Mouse (Mus musculus): ENCODE measurements at regions not wholly inside any gene's neighbourhood (a gene's known extent, or its start where the extent isn't known, plus 50 kb on each side); places are given as distances from the start of the nearest gene placed in this dataset.

DNA sequence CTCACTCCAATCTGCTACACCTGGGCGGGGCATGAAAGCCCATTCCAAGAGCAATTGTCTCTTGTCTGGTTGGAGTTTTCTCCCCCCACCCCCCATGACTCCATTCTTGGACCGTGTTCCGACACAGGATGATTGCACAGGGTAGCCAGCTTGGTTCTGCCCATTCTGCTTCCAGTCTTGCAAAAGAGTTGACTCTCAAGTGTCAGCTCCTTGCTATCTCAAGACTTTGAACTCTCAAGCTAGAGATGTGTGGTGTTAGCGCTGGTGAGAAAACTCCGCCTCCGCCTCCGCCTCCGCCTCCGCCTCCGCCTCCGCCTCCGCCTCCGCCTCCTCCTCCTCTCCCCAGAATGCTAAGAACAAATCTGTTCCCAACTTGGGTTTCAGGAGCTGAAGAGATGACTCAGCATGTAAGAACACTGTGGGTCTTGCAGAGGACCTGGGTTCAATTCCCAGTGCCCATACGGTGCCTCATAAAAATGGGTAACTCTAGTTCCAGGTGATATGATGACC, 135.1 kb downstream of the Bcat1 start:
- 96% methylated on average over 14 of the region's 14 CpGs for WGBS

GRCm38 (mm10) chr6:144938613-144939236, 137.3 kb downstream of the Bcat1 start:
- Histone ChIP-seq H3K9me3 (ENCODE audit: low read length) (no peaks in the 10 kb centered on the region), H3K36me3 (ENCODE audit: insufficient read depth) (no peaks in the 10 kb centered on the region), H3K4me3 (ENCODE audit: low read depth, low read length) (no peak overlapping the region), H3K4me1 (ENCODE audit: insufficient read depth) (no peaks in the 10 kb centered on the region), H3K27me3 (ENCODE audit: insufficient read depth, low read length) (no peaks in the 10 kb centered on the region), H3K4me2 (ENCODE audit: low read depth) (no peak overlapping the region), H3K27ac (ENCODE audit: low read depth, low read length) (no peak overlapping the region), H3K9ac (no peak overlapping the region)
- TF ChIP-seq CTCF (IDR thresholded peaks at IDR 0.05; ENCODE audit: low read depth): no peak
- WGBS: 48% methylated on average over 12 of the region's 12 CpGs
- ATAC-seq (peak; percentile 42; the same call in 1 of the 2 replicates), DNase-seq (peak; percentile 29)

More for the DNA sequence above, 135.1 kb downstream of the Bcat1 start:
- H3K4me3 ChIP-seq (ENCODE audit: low read depth, low read length): no peak overlapping the region
- H3K36me3 ChIP-seq (ENCODE audit: insufficient read depth): no peaks in the 10 kb centered on the region
- ATAC-seq (no peak), DNase-seq (no peak)
- H3K9me3 ChIP-seq (ENCODE audit: low read length): no peaks in the 10 kb centered on the region
- H3K4me2 ChIP-seq (ENCODE audit: low read depth): no peak overlapping the region
- TF ChIP-seq CTCF (IDR thresholded peaks at IDR 0.05; ENCODE audit: low read depth): no peak
- H3K4me1 ChIP-seq (ENCODE audit: insufficient read depth): no peaks in the 10 kb centered on the region
- no peak overlapping the region for H3K9ac ChIP-seq
- no peaks in the 10 kb centered on the region for H3K27me3 ChIP-seq (ENCODE audit: insufficient read depth, low read length)
- H3K27ac ChIP-seq (ENCODE audit: low read depth, low read length): no peak overlapping the region

DNA sequence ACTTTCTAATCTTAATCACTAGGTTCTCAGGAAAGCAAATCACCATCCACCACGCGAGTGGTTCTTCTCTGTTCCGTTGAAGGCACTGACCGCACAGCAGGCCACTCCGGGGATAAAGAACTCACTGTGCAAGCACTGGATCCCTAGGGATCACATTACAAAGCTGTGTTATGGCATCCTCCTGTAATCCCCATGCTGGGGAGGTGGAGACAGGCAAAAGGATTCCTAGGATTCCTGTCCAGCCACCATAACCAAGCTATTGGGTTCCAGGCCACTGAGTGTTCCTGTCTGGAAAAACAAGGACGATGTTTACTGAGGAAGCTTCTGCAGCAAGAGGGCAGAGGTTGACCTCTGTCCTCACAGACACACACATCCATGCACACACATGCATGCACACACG, 138.8 kb downstream of the Bcat1 start:
- WGBS: 65% methylated on average over 7 of the region's 7 CpGs
- Histone ChIP-seq H3K4me1 (ENCODE audit: insufficient read depth) (no peaks in the 10 kb centered on the region), H3K27ac (ENCODE audit: low read depth, low read length) (no peak overlapping the region), H3K4me2 (ENCODE audit: low read depth) (no peak overlapping the region), H3K9me3 (ENCODE audit: low read length) (no peaks in the 10 kb centered on the region), H3K36me3 (ENCODE audit: insufficient read depth) (no peaks in the 10 kb centered on the region), H3K4me3 (ENCODE audit: low read depth, low read length) (no peak overlapping the region), H3K9ac (no peak overlapping the region), H3K27me3 (ENCODE audit: insufficient read depth, low read length) (no peaks in the 10 kb centered on the region)
- ATAC-seq (no peak), DNase-seq (no peak)
- no peak for TF ChIP-seq CTCF (IDR thresholded peaks at IDR 0.05; ENCODE audit: low read depth)

DNA sequence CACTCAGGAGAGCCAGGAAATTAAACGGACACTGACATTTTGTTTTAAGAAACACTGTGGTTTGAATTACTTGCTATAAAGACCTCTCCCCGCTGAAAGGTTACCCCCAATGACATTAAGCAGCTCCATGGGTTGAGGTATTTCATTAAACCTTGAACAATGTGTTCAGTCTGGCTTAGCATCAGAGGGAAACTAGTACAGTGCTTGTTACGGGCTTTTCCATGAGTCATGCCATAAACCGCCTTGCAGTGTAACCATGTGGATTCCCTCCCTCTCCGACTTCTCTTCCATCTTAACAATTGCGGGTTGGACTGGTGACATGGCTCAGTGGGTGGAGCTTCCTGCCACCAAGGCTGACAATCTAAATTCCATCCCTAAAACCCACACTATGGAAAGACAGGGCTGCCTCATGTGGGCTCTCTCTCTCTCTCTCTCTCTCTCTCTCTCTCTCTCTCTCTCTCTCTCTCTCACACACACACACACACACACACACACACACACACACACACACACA, 142.2 kb downstream of the Bcat1 start:
- Histone ChIP-seq H3K36me3 (ENCODE audit: insufficient read depth) (no peaks in the 10 kb centered on the region), H3K9ac (no peak overlapping the region), H3K4me3 (ENCODE audit: low read depth, low read length) (no peak overlapping the region), H3K27me3 (ENCODE audit: insufficient read depth, low read length) (no peaks in the 10 kb centered on the region), H3K4me1 (ENCODE audit: insufficient read depth) (no peaks in the 10 kb centered on the region), H3K9me3 (ENCODE audit: low read length) (no peaks in the 10 kb centered on the region), H3K4me2 (ENCODE audit: low read depth) (no peak overlapping the region), H3K27ac (ENCODE audit: low read depth, low read length) (no peak overlapping the region)
- DNase-seq (no peak), ATAC-seq (no peak)
- 60% methylated on average over 6 of the region's 6 CpGs for WGBS
- no peak for TF ChIP-seq CTCF (IDR thresholded peaks at IDR 0.05; ENCODE audit: low read depth)

DNA sequence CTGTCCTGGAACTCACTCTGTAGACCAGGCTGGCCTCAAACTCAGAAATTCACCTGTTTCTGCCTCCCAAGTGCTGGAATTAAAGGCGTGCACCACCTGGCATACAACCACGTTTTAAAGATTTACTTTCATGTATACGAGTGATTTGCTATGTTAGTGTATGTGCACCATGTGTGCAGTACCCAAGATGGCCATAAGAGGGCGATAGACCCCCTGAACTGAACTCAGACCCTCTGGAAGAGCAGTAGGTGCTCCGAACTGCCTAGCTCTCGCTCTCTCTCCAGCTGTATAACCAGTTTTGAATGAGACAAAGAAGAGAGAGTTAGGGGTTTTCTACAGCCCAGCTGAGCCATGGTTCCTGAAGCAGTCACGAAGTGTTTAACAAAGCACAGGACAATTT, 143.6 kb downstream of the Bcat1 start:
- H3K4me2 ChIP-seq (ENCODE audit: low read depth): no peak overlapping the region
- H3K9ac ChIP-seq: no peak overlapping the region
- no peaks in the 10 kb centered on the region for H3K27me3 ChIP-seq (ENCODE audit: insufficient read depth, low read length)
- H3K4me1 ChIP-seq (ENCODE audit: insufficient read depth): no peaks in the 10 kb centered on the region
- DNase-seq (no peak), ATAC-seq (no peak)
- H3K4me3 ChIP-seq (ENCODE audit: low read depth, low read length): no peak overlapping the region
- TF ChIP-seq CTCF (IDR thresholded peaks at IDR 0.05; ENCODE audit: low read depth): peak; percentile 37
- no peaks in the 10 kb centered on the region for H3K36me3 ChIP-seq (ENCODE audit: insufficient read depth)
- H3K9me3 ChIP-seq (ENCODE audit: low read length): no peaks in the 10 kb centered on the region
- H3K27ac ChIP-seq (ENCODE audit: low read depth, low read length): no peak overlapping the region
- 86% methylated on average over 7 of the region's 7 CpGs for WGBS

GRCm38 (mm10) chr6:144929959-144930358, 146.0 kb downstream of the Bcat1 start:
- WGBS: 15% methylated on average over 4 of the region's 4 CpGs
- peak; percentile 29; the same call in 1 of the 2 replicates for ATAC-seq

DNA sequence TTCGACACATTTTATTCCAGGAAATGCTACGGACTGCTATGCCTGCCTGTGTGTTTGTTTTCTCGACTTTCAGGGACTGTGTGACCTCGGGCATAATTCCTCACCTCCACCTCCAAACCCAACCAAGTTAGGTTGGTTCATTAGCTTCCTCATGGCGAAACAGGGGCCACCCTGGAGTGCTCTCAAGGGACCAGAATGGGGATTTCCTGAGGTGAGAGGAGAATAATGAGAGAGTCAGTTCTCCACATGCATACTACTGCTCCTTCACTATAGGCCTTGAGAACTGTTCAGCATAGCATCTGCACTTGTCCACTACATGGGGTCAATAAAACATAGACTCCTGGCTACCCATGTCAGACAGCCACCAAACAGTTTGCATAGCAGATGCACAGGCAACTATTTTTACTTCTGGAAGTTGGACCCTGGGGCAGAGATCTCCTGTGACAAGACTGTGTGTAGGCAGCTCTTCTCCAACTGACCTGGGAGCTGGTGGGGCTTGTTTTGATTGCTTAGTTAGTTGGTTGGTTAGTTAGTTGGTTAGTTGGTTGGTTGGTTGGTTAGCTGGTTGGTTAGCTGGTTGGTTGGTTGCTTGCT, 146.6 kb downstream of the Bcat1 start:
- Histone ChIP-seq H3K4me3 (ENCODE audit: low read depth, low read length) (no peak overlapping the region), H3K9ac (no peak overlapping the region), H3K4me2 (ENCODE audit: low read depth) (no peak overlapping the region), H3K36me3 (ENCODE audit: insufficient read depth) (no peaks in the 10 kb centered on the region), H3K27ac (ENCODE audit: low read depth, low read length) (no peak overlapping the region), H3K9me3 (ENCODE audit: low read length) (no peaks in the 10 kb centered on the region), H3K27me3 (ENCODE audit: insufficient read depth, low read length) (no peaks in the 10 kb centered on the region), H3K4me1 (ENCODE audit: insufficient read depth) (no peaks in the 10 kb centered on the region)
- no peak for TF ChIP-seq CTCF (IDR thresholded peaks at IDR 0.05; ENCODE audit: low read depth)
- ATAC-seq: no peak
- WGBS: 90% methylated on average over 5 of the region's 5 CpGs
- no peak for DNase-seq

More at GRCm38 (mm10) chr6:144929959-144930358, 146.0 kb downstream of the Bcat1 start:
- H3K4me1 ChIP-seq (ENCODE audit: insufficient read depth): no peaks in the 10 kb centered on the region
- H3K9me3 ChIP-seq (ENCODE audit: low read length): no peaks in the 10 kb centered on the region
- no peaks in the 10 kb centered on the region for H3K36me3 ChIP-seq (ENCODE audit: insufficient read depth)
- DNase-seq: peak; percentile 21
- H3K9ac ChIP-seq: no peak overlapping the region
- no peak overlapping the region for H3K4me3 ChIP-seq (ENCODE audit: low read depth, low read length)
- TF ChIP-seq CTCF (IDR thresholded peaks at IDR 0.05; ENCODE audit: low read depth): no peak
- H3K27me3 ChIP-seq (ENCODE audit: insufficient read depth, low read length): no peaks in the 10 kb centered on the region
- H3K4me2 ChIP-seq (ENCODE audit: low read depth): no peak overlapping the region
- H3K27ac ChIP-seq (ENCODE audit: low read depth, low read length): no peak overlapping the region
